Mouse (Mus musculus): Measurements from ENCODE around the gene Adamts9. TPM values are rescaled to one million over a fixed set of nuclear protein-coding genes. Genes with fewer than 3 reads are reported as not detected.

Adamts9 gene
- polyA plus RNA-seq, 1 experiment from 2014 or later, result 0.81 TPM

GRCm38 (mm10) chr6:92826561-92826960, 116.7 kb downstream of the Adamts9 start:
- 33% methylated on average over 5 of the region's 5 CpGs for WGBS (ENCODE audit: insufficient replicate concordance)
- Histone ChIP-seq H3K4me1 (replicated peaks) (no peaks in the 10 kb centered on the region), H3K27me3 (no peaks in the 10 kb centered on the region), H3K4me2 (no peak overlapping the region), H3K36me3 (replicated peaks) (no peaks in the 10 kb centered on the region), H3K9ac (no peak overlapping the region), H3K4me3 (replicated peaks) (no peak overlapping the region), H3K27ac (replicated peaks) (no peak overlapping the region), H3K9me3 (replicated peaks) (no peaks in the 10 kb centered on the region)
- no peak for ATAC-seq (ENCODE audit: insufficient read depth)

- no peaks in the 10 kb centered on the region for H3K27me3 ChIP-seq
- H3K4me3 ChIP-seq (replicated peaks), result no peak overlapping the region
- WGBS (ENCODE audit: insufficient replicate concordance), result 64% methylated on average over 7 of the region's 7 CpGs
- no peak overlapping the region for H3K4me2 ChIP-seq
- no peak overlapping the region for H3K9ac ChIP-seq
- H3K36me3 ChIP-seq (replicated peaks), result no peaks in the 10 kb centered on the region
- no peaks in the 10 kb centered on the region for H3K9me3 ChIP-seq (replicated peaks)
- H3K4me1 ChIP-seq (replicated peaks), result no peaks in the 10 kb centered on the region
- no peak overlapping the region for H3K27ac ChIP-seq (replicated peaks)
- ATAC-seq (ENCODE audit: insufficient read depth), result no peak
These were observed 119.3 kb downstream of the Adamts9 start for GRCm38 (mm10) chr6:92823991-92824390.

DNA sequence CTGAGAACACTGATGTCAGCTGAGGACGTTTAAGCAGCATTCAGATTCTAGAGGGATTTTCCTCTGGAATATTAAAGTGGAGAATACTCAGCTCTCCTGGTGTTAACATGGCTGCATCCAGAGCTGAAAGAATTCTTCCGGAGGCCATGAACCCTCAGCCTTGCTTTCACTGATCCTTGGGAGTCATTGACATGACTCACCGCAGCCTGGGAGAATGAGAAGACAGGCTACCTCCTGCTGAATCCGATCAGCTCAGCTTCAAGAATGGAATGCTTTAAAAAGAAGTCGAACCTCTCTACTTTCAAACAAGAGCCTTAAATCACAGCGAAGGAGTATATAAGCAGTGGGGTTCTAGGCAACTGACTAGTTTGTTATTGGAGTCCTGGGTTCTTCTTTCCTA, 121.3 kb downstream of the Adamts9 start:
- 56% methylated on average over 6 of the region's 6 CpGs for WGBS (ENCODE audit: insufficient replicate concordance)
- no peaks in the 10 kb centered on the region for H3K4me1 ChIP-seq (replicated peaks)
- no peak overlapping the region for H3K4me2 ChIP-seq
- no peak overlapping the region for H3K27ac ChIP-seq (replicated peaks)
- no peak overlapping the region for H3K9ac ChIP-seq
- H3K4me3 ChIP-seq (replicated peaks), result no peak overlapping the region
- ATAC-seq (ENCODE audit: insufficient read depth), result no peak
- no peaks in the 10 kb centered on the region for H3K27me3 ChIP-seq
- no peaks in the 10 kb centered on the region for H3K36me3 ChIP-seq (replicated peaks)
- H3K9me3 ChIP-seq (replicated peaks), result no peaks in the 10 kb centered on the region

DNA sequence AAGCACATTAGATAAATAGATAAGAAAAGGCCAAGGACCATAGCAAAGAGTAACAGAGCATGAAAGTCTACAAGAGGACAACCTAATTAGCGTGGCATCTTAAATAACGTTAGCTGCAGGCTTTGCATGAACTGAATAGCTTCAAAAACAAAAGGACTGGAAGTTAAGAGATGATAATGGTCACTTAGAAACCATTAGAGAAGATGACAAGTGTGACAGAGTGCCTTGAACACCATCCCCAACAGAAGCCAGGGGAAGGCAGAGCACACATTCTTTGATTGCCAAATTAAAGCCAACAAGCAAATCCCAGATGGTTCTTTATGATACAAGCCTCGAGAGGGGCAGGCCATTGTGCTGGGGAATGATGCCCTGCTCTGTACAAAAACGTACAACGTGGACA, 121.7 kb downstream of the Adamts9 start:
- Histone ChIP-seq H3K9ac (no peak overlapping the region), H3K4me2 (no peak overlapping the region), H3K4me3 (replicated peaks) (no peak overlapping the region), H3K27ac (replicated peaks) (no peak overlapping the region), H3K36me3 (replicated peaks) (no peaks in the 10 kb centered on the region), H3K27me3 (no peaks in the 10 kb centered on the region), H3K4me1 (replicated peaks) (no peaks in the 10 kb centered on the region), H3K9me3 (replicated peaks) (no peaks in the 10 kb centered on the region)
- 51% methylated on average over 5 of the region's 5 CpGs for WGBS (ENCODE audit: insufficient replicate concordance)
- ATAC-seq (ENCODE audit: insufficient read depth), result no peak

GRCm38 (mm10) chr6:92817661-92818060, 125.6 kb downstream of the Adamts9 start:
- no peak for ATAC-seq (ENCODE audit: insufficient read depth)
- Histone ChIP-seq H3K27ac (replicated peaks) (no peak overlapping the region), H3K36me3 (replicated peaks) (no peaks in the 10 kb centered on the region), H3K4me2 (no peak overlapping the region), H3K4me3 (replicated peaks) (no peak overlapping the region), H3K9ac (no peak overlapping the region), H3K4me1 (replicated peaks) (no peaks in the 10 kb centered on the region), H3K9me3 (replicated peaks) (no peaks in the 10 kb centered on the region), H3K27me3 (no peaks in the 10 kb centered on the region)
- 53% methylated on average over 8 of the region's 8 CpGs for WGBS (ENCODE audit: insufficient replicate concordance)

- Histone ChIP-seq H3K4me1 (replicated peaks) (no peaks in the 10 kb centered on the region), H3K4me2 (no peak within 1 kb of the TSS), H3K36me3 (replicated peaks) (no peaks in the 10 kb centered on the region), H3K27me3 (no peaks in the 10 kb centered on the region), H3K9ac (no peak within 1 kb of the TSS), H3K27ac (replicated peaks) (no peak within 1 kb of the TSS), H3K9me3 (replicated peaks) (no peaks in the 10 kb centered on the region), H3K4me3 (replicated peaks) (no peak within 1 kb of the TSS)
- WGBS (ENCODE audit: insufficient replicate concordance), result 31% methylated on average over 8 of the region's 8 CpGs
- no peak for ATAC-seq (ENCODE audit: insufficient read depth)
These were observed 127.0 kb downstream of the Adamts9 start, which contains the start of gene A730049H05Rik for GRCm38 (mm10) chr6:92816311-92816751. Gene A730049H05Rik (plus strand): TSS chr6:92816478.

DNA sequence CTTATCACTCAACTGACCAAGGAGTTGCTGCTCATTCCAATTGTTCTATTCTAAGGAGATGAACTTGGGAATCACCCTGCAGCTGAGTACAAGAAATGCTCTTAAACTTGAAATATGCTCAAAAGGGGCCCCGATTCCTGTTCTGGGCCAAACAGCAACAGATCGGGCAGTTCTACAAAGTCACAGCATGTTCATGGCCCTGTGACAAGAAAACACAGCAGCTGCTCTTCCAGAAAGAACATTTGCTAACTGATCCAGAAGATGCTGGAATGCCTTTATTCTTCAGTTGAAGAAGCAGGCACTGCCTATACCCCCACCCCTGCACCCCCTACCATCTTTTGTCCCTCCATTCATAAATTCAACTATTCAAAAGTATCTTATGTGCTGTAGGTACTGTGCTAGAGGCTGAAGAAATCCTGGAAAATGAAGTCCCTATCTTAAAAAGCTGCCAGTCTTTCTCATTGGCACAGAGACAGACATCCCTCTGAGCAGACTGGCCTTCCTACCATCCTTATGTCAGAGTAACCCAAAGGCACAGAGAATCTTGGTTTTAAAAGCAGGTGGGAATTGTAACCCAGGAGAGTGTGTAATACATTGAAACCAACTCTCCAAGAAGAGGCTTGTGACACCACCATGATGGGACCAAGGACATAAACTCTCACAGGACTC, 130.5 kb downstream of the Adamts9 start:
- no peak overlapping the region for H3K27ac ChIP-seq (replicated peaks)
- no peaks in the 10 kb centered on the region for H3K36me3 ChIP-seq (replicated peaks)
- H3K9me3 ChIP-seq (replicated peaks), result no peaks in the 10 kb centered on the region
- no peak overlapping the region for H3K4me3 ChIP-seq (replicated peaks)
- no peak overlapping the region for H3K9ac ChIP-seq
- no peak overlapping the region for H3K4me2 ChIP-seq
- 47% methylated on average over 2 of the region's 2 CpGs for WGBS (ENCODE audit: insufficient replicate concordance)
- H3K4me1 ChIP-seq (replicated peaks), result no peaks in the 10 kb centered on the region
- no peak for ATAC-seq (ENCODE audit: insufficient read depth)
- no peaks in the 10 kb centered on the region for H3K27me3 ChIP-seq

DNA sequence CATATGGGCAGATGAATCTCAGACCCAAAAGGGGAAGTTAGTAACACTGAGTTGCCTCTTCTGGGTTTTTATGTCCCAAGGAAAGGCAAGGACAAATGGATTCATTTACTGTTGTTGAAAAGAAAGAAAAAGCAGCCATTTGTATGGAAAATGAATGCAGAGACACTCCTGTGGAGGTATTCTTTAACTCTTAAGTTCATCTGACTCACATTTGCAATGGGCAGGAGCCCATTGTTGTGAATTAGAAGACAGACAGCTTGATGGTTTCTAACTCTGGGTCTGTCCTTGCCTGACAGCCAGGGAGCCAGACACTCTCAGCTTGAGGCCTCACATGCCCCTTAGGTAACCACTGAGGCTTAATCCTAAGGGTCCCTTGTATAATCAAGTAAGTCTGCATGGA, 131.7 kb downstream of the Adamts9 start:
- Histone ChIP-seq H3K27ac (replicated peaks) (no peak overlapping the region), H3K4me2 (no peak overlapping the region), H3K4me3 (replicated peaks) (no peak overlapping the region), H3K36me3 (replicated peaks) (no peaks in the 10 kb centered on the region), H3K4me1 (replicated peaks) (no peaks in the 10 kb centered on the region), H3K9me3 (replicated peaks) (no peaks in the 10 kb centered on the region), H3K27me3 (no peaks in the 10 kb centered on the region), H3K9ac (no peak overlapping the region)
- no peak for ATAC-seq (ENCODE audit: insufficient read depth)

DNA sequence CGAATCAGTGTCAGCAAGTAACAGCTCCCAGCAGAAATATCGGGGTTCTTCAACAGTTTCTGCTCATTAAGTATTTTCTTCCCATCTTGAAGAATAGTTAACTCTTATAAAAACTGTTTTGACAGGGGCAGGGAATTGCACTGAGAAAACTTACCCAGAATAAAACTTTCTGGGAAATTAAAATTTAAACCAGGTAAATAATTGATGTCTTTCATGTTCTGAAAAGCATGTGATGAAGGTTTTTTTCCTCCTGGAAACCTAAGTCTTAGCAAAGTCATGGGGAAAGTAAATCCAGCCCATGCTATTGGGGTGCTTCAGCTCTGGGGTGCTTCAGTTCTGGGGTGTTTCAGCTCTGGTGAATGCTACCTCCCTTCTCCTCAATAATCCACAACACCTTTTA, 132.7 kb downstream of the Adamts9 start:
- no peaks in the 10 kb centered on the region for H3K36me3 ChIP-seq (replicated peaks)
- no peak for ATAC-seq (ENCODE audit: insufficient read depth)
- H3K4me2 ChIP-seq, result no peak overlapping the region
- no peaks in the 10 kb centered on the region for H3K9me3 ChIP-seq (replicated peaks)
- no peaks in the 10 kb centered on the region for H3K4me1 ChIP-seq (replicated peaks)
- no peaks in the 10 kb centered on the region for H3K27me3 ChIP-seq
- H3K9ac ChIP-seq, result no peak overlapping the region
- no peak overlapping the region for H3K27ac ChIP-seq (replicated peaks)
- H3K4me3 ChIP-seq (replicated peaks), result no peak overlapping the region
- 68% methylated on average over 2 of the region's 2 CpGs for WGBS (ENCODE audit: insufficient replicate concordance)

GRCm38 (mm10) chr6:92809818-92810217, 133.5 kb downstream of the Adamts9 start:
- no peak overlapping the region for H3K4me3 ChIP-seq (replicated peaks)
- WGBS (ENCODE audit: insufficient replicate concordance), result 50% methylated on average over 3 of the region's 3 CpGs

DNA sequence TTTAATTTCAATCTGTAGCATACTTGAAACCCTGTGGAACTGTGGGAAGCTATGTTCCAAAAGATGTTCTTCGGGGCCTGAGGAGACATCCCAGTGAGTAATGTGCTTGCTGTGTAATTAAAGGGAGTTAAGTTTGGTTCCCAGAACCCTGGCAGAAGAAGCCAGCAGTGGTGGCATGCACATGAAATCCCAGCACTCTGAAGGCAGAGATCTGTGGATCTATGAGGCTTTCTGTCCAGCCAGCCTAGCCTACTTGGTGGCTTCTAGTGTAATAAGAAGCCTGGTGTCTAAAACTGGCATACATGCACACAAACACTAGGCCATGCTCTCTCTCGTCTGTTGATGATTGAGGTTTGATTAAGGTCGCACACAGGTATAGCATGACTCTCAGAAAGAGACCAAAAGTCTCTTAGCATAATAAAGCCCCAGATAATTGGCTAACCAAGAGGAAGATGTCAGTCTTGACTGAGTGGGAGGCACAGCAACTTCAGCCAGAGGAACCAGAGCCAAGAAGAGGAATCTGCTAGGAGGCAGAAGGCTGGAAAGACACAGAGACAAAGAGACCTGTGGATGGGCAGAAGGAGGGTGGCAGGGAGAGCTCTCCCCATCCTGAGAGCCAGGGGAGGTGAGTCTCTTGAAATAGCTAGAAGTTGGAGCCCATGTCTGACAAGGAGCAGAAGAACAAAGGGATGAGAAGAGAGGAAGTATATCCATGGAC, 138.9 kb downstream of the Adamts9 start:
- no peak overlapping the region for H3K9ac ChIP-seq
- ATAC-seq (ENCODE audit: insufficient read depth), result no peak
- no peaks in the 10 kb centered on the region for H3K9me3 ChIP-seq (replicated peaks)
- no peak overlapping the region for H3K4me3 ChIP-seq (replicated peaks)
- 51% methylated on average over 3 of the region's 3 CpGs for WGBS (ENCODE audit: insufficient replicate concordance)
- no peak overlapping the region for H3K27ac ChIP-seq (replicated peaks)
- H3K27me3 ChIP-seq, result no peaks in the 10 kb centered on the region
- no peak overlapping the region for H3K4me2 ChIP-seq
- H3K4me1 ChIP-seq (replicated peaks), result no peaks in the 10 kb centered on the region
- H3K36me3 ChIP-seq (replicated peaks), result no peaks in the 10 kb centered on the region

More at GRCm38 (mm10) chr6:92809818-92810217, 133.5 kb downstream of the Adamts9 start:
- Histone ChIP-seq H3K9ac (no peak overlapping the region), H3K4me1 (replicated peaks) (no peaks in the 10 kb centered on the region), H3K9me3 (replicated peaks) (no peaks in the 10 kb centered on the region), H3K27ac (replicated peaks) (no peak overlapping the region), H3K4me2 (no peak overlapping the region), H3K27me3 (no peaks in the 10 kb centered on the region), H3K36me3 (replicated peaks) (no peaks in the 10 kb centered on the region)
- ATAC-seq (ENCODE audit: insufficient read depth), result no peak
